Mouse (Mus musculus) midbrain, embryonic 14.5 days (tissue): Measurements from ENCODE around the gene Tcam1. TPM values are rescaled to one million over a fixed set of nuclear protein-coding genes. Genes with fewer than 3 reads are reported as not detected.
"Not testable (repeated sequence)": the region's sequence is repeated elsewhere in the genome, so short reads cannot be mapped to it uniquely, and the experiment has no call there.

Experiments used
- ATAC-seq: fragments of 200-750 bp; cut with Nextera tagmentation; 2 replicates; pipeline ENCODE4 v1.8.0; 2017; ENCODE audit warnings: moderate number of reproducible peaks, moderate library complexity; ENCODE audit not compliant: low FRiP score, low TSS enrichment
- DNase-seq: peaks from one replicate; pipeline ENCODE4 v3.0.0-alpha.2; 2015
- H3K27ac ChIP-seq: fragments of 300-500 bp; sonication (generic); replicated peaks from 2 replicates; pipeline ENCODE4 v1.5.1; 2014; ENCODE audit warnings: mild to moderate bottlenecking, low read depth, low read length, moderate library complexity
- H3K27me3 ChIP-seq: fragments of 300-500 bp; sonication (generic); 2 replicates; pipeline ENCODE4 v1.6.1; 2014; ENCODE audit warnings: low read length, control low read depth, mixed read lengths; ENCODE audit not compliant: control insufficient read depth, insufficient read depth
- H3K36me3 ChIP-seq: fragments of 300-500 bp; sonication (generic); 2 replicates; pipeline ENCODE4 v1.6.1; 2014; ENCODE audit warnings: low read length, control low read depth; ENCODE audit not compliant: control insufficient read depth, insufficient read depth
- H3K4me1 ChIP-seq: fragments of 300-500 bp; sonication (generic); 2 replicates; pipeline ENCODE4 v1.6.1; 2014; ENCODE audit warnings: mild to moderate bottlenecking, antibody characterized with exemption, low read length, control low read depth; ENCODE audit not compliant: control insufficient read depth, insufficient read depth
- H3K4me2 ChIP-seq: fragments of 300-500 bp; sonication (generic); 2 replicates; pipeline ENCODE4 v1.6.1; 2014; ENCODE audit warnings: mild to moderate bottlenecking, low read length, moderate library complexity
- H3K4me3 ChIP-seq: fragments of 300-500 bp; sonication (generic); replicated peaks from 2 replicates; pipeline ENCODE4 v1.5.1; 2014; ENCODE audit warnings: low read depth, low read length
- H3K9ac ChIP-seq: fragments of 300-500 bp; sonication (generic); replicated peaks from 2 replicates; pipeline ENCODE4 v1.6.1; 2014; ENCODE audit warnings: mild to moderate bottlenecking, low read length, moderate library complexity
- H3K9me3 ChIP-seq: fragments of 300-500 bp; sonication (generic); 2 replicates; pipeline ENCODE4 v1.6.1; 2016; ENCODE audit warnings: low read length, control low read depth, mixed read lengths; ENCODE audit not compliant: control insufficient read depth
- WGBS: fragments of 180-500 bp; shearing (Covaris S2); extraction: QIAGEN DNeasy Blood & Tissue Kit; methylation state at CpG from one replicate; pipeline ENCODE4 v1.1.7; 2014; 5-methylcytosine and 5-hydroxymethylcytosine counted together
- polyA plus RNA-seq: library from polyadenylated mRNA; unstranded; fragments of >200 nt; fragmentation: Nextera tagmentation; extraction: Ambion mirVana; gene quantifications from 2 replicates; pipeline ENCODE4 v1.2.1, GENCODE M21; 2014

The Tcam1 gene
- polyA plus RNA-seq: 0.09 and 0.12 TPM in 2 replicates

- Histone ChIP-seq H3K9ac (no peak within 1 kb of the TSS), H3K27me3 (no peaks in the 10 kb centered on the region), H3K36me3 (no peaks in the 10 kb centered on the region), H3K4me3 (peak within 1 kb of the TSS; percentile 17; the same call in 1 of the 2 replicates), H3K27ac (no peak within 1 kb of the TSS), H3K4me2 (peak within 1 kb of the TSS; percentile 53), H3K4me1 (peaks cover 7% of the 10 kb centered on the region), H3K9me3 (no peaks in the 10 kb centered on the region)
- DNase-seq (peak; percentile 98), ATAC-seq (peak; percentile 59)
- WGBS: 9% methylated on average over 25 of the region's 25 CpGs
Observed at GRCm38 (mm10) chr11:106276454-106276853, at the start of gene Tcam1. Gene Tcam1, plus strand, starts transcription at chr11:106276672.

GRCm38 (mm10) chr11:106233978-106234377 lies 42.5 kb upstream of the Tcam1 start:
- ATAC-seq, H3K27me3 ChIP-seq, H3K4me1 ChIP-seq, H3K4me3 ChIP-seq, H3K27ac ChIP-seq, H3K4me2 ChIP-seq, H3K9me3 ChIP-seq, H3K9ac ChIP-seq, DNase-seq: not testable (repeated sequence)
- 83% methylated on average over 8 of the region's 8 CpGs for WGBS
- H3K36me3 ChIP-seq: peaks cover 77% of the 10 kb centered on the region

- 97% methylated on average over 1 of the region's 1 CpGs for WGBS
- ATAC-seq (no peak), DNase-seq (no peak)
- Histone ChIP-seq H3K4me2 (no peak overlapping the region), H3K9me3 (no peaks in the 10 kb centered on the region), H3K27ac (no peak overlapping the region), H3K36me3 (peaks cover 100% of the 10 kb centered on the region), H3K27me3 (no peaks in the 10 kb centered on the region), H3K9ac (no peak overlapping the region), H3K4me1 (no peaks in the 10 kb centered on the region), H3K4me3 (no peak overlapping the region)
Observed at GRCm38 (mm10) chr11:106246834-106247233, 29.6 kb upstream of the Tcam1 start.

- no peaks in the 10 kb centered on the region for H3K4me1 ChIP-seq
- H3K9ac ChIP-seq: no peak overlapping the region
- no peak for ATAC-seq
- 93% methylated on average over 7 of the region's 7 CpGs for WGBS
- no peak overlapping the region for H3K27ac ChIP-seq
- no peak overlapping the region for H3K4me2 ChIP-seq
- H3K27me3 ChIP-seq: no peaks in the 10 kb centered on the region
- H3K36me3 ChIP-seq: peaks cover 97% of the 10 kb centered on the region
- no peaks in the 10 kb centered on the region for H3K9me3 ChIP-seq
- H3K4me3 ChIP-seq: no peak overlapping the region
- DNase-seq: no peak
Observed at GRCm38 (mm10) chr11:106249326-106249725, 27.1 kb upstream of the Tcam1 start.

DNA sequence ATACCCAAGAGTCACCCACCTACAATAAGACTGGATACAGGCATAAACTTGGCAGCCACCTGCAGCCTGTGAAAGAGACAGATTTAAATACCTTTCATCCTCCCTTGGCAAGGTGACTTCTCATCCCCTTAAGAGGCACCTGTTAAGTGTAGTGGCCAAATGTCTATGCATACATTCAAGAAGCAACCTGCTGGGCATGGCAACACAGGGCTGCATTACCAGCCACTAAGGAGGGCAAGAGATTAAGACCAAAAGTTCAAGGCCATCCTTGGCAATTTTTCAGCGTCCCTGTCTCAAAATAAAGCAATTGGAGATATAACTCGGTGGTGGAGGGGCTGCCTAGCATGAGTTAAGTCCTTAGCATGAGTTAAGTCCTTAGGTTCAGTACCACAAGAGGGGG lies 21.7 kb upstream of the Tcam1 start:
- Histone ChIP-seq H3K9ac (peak overlapping the region; percentile 74; the same call in 1 of the 2 replicates), H3K27me3 (no peaks in the 10 kb centered on the region), H3K4me1 (peaks cover 21% of the 10 kb centered on the region), H3K36me3 (peaks cover 61% of the 10 kb centered on the region), H3K4me2 (peak overlapping the region; percentile 97), H3K27ac (no peak overlapping the region), H3K9me3 (no peaks in the 10 kb centered on the region), H3K4me3 (peak overlapping the region; percentile 84)
- WGBS: 24% methylated on average over 2 of the region's 2 CpGs
- ATAC-seq (no peak), DNase-seq (no peak)

DNA sequence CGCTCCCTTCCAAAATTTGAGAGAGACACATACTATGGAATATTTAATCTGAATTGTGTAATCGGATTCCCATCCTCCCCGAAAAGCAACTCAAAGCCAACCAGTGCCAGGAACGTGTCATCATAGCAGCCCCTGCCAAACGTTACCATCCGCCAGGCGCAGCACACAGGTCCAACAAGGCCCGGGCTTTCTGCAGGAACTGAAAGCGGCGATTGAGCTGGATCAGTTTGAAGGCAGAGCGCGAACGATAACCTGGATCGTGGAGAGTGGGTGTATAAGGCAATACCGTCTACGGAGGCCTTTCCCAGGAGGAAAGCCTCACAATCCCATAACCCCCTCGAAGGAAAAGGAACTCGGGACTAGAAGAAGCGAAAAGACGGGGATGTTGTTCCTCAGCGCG lies 21.3 kb upstream of the Tcam1 start:
- peaks cover 21% of the 10 kb centered on the region for H3K4me1 ChIP-seq
- 4% methylated on average over 22 of the region's 22 CpGs for WGBS
- DNase-seq: no peak

GRCm38 (mm10) chr11:106255685-106256451 lies 20.6 kb upstream of the Tcam1 start, which contains the start of the genes Ftsj3 and Psmc5:
Gene Ftsj3, minus strand, starts transcription at chr11:106256079.
Gene Psmc5, plus strand, starts transcription at chr11:106256154.
- H3K9me3 ChIP-seq: no peaks in the 10 kb centered on the region
- H3K36me3 ChIP-seq: peaks cover 54% of the 10 kb centered on the region
- peak within 1 kb of the TSS; percentile 97 for H3K4me2 ChIP-seq
- H3K4me1 ChIP-seq: peaks cover 21% of the 10 kb centered on the region
- whole genome bisulfite sequencing: under 1% methylated on average over 42 of the region's 42 CpGs
- H3K27me3 ChIP-seq: no peaks in the 10 kb centered on the region
- ATAC-seq (peak; percentile 96), DNase-seq (peak; percentile 99)
- H3K9ac ChIP-seq: peak within 1 kb of the TSS; percentile 74
- peak within 1 kb of the TSS; percentile 75 for H3K27ac ChIP-seq
- peak within 1 kb of the TSS; percentile 84 for H3K4me3 ChIP-seq

More for the DNA sequence above, 21.3 kb upstream of the Tcam1 start:
- H3K9me3 ChIP-seq: no peaks in the 10 kb centered on the region
- peak overlapping the region; percentile 74; the same call in 1 of the 2 replicates for H3K9ac ChIP-seq
- peak overlapping the region; percentile 97 for H3K4me2 ChIP-seq
- ATAC-seq: no peak
- peak overlapping the region; percentile 84 for H3K4me3 ChIP-seq
- peaks cover 56% of the 10 kb centered on the region for H3K36me3 ChIP-seq
- no peaks in the 10 kb centered on the region for H3K27me3 ChIP-seq
- H3K27ac ChIP-seq: no peak overlapping the region

- DNase-seq (no peak), ATAC-seq (no peak)
- peaks cover 54% of the 10 kb centered on the region for H3K36me3 ChIP-seq
- whole genome bisulfite sequencing: 72% methylated on average over 5 of the region's 5 CpGs
- H3K4me3 ChIP-seq: peak overlapping the region; percentile 84
- no peaks in the 10 kb centered on the region for H3K9me3 ChIP-seq
- H3K9ac ChIP-seq: peak overlapping the region; percentile 74
- no peaks in the 10 kb centered on the region for H3K27me3 ChIP-seq
- peaks cover 21% of the 10 kb centered on the region for H3K4me1 ChIP-seq
- peak overlapping the region; percentile 97 for H3K4me2 ChIP-seq
- no peak overlapping the region for H3K27ac ChIP-seq
Observed at GRCm38 (mm10) chr11:106256775-106257174, 19.7 kb upstream of the Tcam1 start.
